Mouse (Mus musculus) bone marrow macrophage, adult 2 months (primary cell): ENCODE data around the gene Ecel1. TPM values are rescaled to one million over a fixed set of nuclear protein-coding genes. Genes with fewer than 3 reads are reported as not detected.
A peak's percentile ranks its signal among the peaks of the same experiment; 100 is the strongest.

Experiments used
- H3K27ac ChIP-seq: 2 replicates; pipeline ENCODE4 v1.5.1; 2012; ENCODE audit warnings: low read depth, low read length; ENCODE audit not compliant: insufficient read depth
- H3K4me1 ChIP-seq: 2 replicates; pipeline ENCODE4 v1.6.1; 2012; ENCODE audit warnings: low read length; ENCODE audit not compliant: control insufficient read depth, insufficient read depth
- H3K4me3 ChIP-seq: 2 replicates; pipeline ENCODE4 v1.5.1; 2012; ENCODE audit warnings: mild to moderate bottlenecking, low read length, moderate library complexity; ENCODE audit not compliant: insufficient read depth
- CTCF ChIP-seq: IDR thresholded peaks from 2 replicates; pipeline ENCODE4 v1.5.1; 2012; ENCODE audit warnings: low read depth, mild to moderate bottlenecking, low read length, moderate library complexity
- POLR2A ChIP-seq: IDR thresholded peaks from 2 replicates; pipeline ENCODE4 v1.6.1; 2012; ENCODE audit warnings: mild to moderate bottlenecking, low read depth, low read length, borderline replicate concordance
- polyA plus RNA-seq: library from polyadenylated mRNA; stranded (reverse); fragments of >200 nt; gene quantifications from 2 replicates; pipeline ENCODE4 v1.2.4, GENCODE M21; 2012; ENCODE audit not compliant: missing spikeins, insufficient read depth, insufficient read length

The Ecel1 gene
- polyA plus RNA-seq, 1 experiment, result not detected

GRCm38 (mm10) chr1:87187037-87187355, 30.7 kb upstream of the Ecel1 start:
- TF ChIP-seq CTCF, result peak; percentile 93
- TF ChIP-seq POLR2A, result no peak
- Histone ChIP-seq H3K27ac (no peak overlapping the region), H3K4me1 (peaks cover 4% of the 10 kb centered on the region), H3K4me3 (peak overlapping the region; percentile 70)

DNA sequence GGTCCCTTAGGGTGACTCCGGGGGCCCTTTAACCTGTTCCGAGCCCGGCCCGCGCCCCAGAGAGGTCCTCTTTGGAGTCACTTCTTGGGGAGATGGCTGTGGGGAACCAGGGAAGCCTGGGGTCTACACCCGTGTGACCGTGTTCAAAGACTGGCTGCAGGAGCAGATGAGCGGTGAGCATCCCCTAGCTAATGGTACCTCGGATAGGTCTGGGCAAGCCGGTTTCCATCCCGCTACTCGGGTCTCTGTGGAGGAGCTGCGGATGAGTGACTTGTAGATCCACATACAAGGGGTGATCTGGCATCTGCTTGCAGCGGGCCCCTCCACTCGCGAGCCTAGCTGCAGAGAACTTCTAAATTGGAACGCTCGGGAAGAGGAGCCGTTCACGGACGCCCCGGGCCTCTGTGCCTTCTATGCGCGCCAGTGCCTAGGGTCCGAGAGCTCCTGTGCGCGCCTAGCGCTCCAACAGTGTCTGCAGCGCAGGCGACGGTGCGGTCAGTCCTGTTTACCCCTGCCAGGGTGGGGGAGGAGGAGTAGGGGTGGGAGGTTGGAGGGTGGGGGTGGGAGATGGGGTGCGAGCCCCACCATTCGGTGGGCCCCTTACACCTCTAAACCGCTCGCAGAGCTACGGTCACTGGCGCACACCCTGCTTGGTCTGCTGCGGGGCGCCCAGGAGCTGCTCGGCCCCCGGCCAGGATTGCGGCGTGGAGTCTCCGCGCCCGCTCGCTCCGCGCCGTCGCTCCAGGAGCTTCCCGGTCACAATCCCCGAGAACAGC, 30.1 kb upstream of the Ecel1 start:
- TF ChIP-seq CTCF (no peak), POLR2A (no peak)
- Histone ChIP-seq H3K4me1 (peaks cover 8% of the 10 kb centered on the region), H3K4me3 (peak overlapping the region; percentile 70), H3K27ac (no peak overlapping the region)

DNA sequence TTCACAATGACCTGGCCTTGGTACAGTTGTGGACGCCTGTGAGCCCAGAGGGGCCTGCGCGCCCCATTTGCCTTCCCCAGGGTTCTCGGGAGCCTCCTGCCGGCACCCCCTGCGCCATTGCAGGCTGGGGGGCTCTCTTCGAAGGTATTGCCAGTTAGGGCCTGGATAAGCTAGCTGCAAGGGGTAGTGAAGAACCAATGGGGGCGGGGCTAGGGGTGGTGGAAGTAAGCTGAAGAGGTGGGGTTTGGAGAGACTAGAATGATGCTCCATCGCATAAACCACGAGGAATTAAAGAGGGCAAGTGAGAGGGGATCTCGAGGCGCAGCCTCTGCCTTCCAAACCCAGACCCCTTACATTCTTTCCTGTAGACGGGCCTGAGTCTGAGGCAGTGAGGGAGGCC, 29.2 kb upstream of the Ecel1 start:
- Histone ChIP-seq H3K4me1 (peaks cover 18% of the 10 kb centered on the region), H3K4me3 (no peak overlapping the region), H3K27ac (no peak overlapping the region)
- no peak for TF ChIP-seq POLR2A
- TF ChIP-seq CTCF, result no peak

GRCm38 (mm10) chr1:87184751-87185139, 28.4 kb upstream of the Ecel1 start:
- peaks cover 22% of the 10 kb centered on the region for H3K4me1 ChIP-seq
- no peak overlapping the region for H3K27ac ChIP-seq
- TF ChIP-seq CTCF (peak; percentile 50; the same call in 1 of the 2 replicates), POLR2A (no peak)
- H3K4me3 ChIP-seq, result no peak overlapping the region

DNA sequence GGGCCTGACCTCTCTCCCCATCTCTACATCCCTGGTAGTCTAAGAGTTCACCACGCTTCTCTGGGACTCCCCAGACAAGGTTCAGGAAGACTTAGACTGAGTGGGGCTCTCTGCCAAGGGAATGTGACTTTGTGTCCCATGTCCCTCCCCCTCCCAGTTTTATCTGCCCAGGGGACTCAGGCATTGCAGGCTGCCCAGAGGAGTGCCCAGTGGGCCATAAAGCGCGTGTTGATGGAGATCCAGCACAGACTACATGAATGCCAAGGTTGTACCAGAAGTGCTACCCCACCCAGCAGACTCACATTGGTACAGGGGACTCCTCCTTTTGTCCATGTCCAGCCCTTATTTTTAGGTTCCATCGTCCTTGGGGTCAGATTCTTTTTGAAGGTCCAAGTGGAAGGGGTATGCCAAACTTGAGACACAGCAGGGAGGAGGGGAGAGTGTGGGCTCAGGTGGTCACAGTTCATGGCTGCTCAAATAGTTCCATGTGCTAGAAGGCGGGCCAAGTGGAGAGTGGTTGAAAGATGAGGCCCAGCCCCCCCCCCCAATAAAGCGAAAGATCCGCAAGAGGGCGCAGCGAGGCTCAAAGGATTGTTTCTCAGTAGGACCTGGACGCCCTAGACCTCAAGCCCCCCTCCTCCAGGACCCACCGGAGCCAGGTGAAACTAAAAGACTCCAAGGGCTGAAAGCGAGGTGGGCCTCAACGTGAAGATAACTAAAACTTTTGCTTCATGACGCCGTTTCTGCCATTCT, 27.9 kb upstream of the Ecel1 start:
- TF ChIP-seq CTCF (no peak), POLR2A (no peak)
- H3K27ac ChIP-seq, result no peak overlapping the region
- H3K4me1 ChIP-seq, result peaks cover 26% of the 10 kb centered on the region
- H3K4me3 ChIP-seq, result no peak overlapping the region

DNA sequence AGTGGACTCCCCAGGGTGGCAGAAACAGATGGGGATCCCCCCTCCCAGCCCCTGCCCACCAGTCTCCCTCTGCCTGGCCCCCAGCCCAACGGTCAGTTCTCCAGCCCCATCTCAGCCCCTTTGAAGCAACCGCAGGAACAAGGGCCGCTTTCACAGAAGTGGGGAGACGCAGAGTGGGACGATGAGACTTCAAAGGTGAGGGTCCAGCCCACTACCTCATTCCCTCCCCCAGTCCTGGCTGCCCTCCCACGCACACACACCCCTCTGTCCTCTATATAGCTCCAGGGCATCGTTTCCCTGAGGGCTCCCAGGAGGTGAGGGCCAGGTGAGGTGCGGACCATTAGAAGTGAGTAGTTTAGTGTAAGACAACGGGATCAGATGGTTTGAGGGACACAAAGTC, 26.7 kb upstream of the Ecel1 start, which contains the start of gene Prss56:
Gene Prss56, plus strand, starts transcription at position 301 of the 400 bp plus-strand sequence.
- Histone ChIP-seq H3K4me3 (no peak within 1 kb of the TSS), H3K27ac (0 out of 2 replicates have a peak within 1 kb of the TSS, but pooled peaks have one; percentile 75), H3K4me1 (peaks cover 26% of the 10 kb centered on the region)
- TF ChIP-seq CTCF (no peak), POLR2A (no peak)

DNA sequence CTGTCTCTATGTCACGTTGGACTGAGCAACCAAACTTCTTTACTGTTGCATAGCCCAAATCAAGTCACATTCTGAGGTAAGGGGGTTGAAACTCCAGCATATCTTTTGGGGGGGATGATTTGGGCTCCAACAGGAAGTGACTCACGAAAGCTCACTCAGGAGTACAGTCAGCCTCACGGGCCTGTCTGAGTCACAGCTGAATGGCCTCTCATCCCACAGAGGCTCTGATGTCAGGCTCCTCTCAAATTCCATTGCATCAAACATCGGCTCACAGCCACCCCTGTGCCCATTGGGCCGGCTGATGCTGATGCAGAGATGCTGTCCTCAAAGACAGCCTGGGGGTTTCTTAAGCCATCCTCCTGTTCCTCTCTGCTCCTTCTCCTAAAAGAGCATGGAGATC, 24.6 kb upstream of the Ecel1 start:
- no peak overlapping the region for H3K4me3 ChIP-seq
- no peak for TF ChIP-seq POLR2A
- TF ChIP-seq CTCF, result no peak
- peaks cover 28% of the 10 kb centered on the region for H3K4me1 ChIP-seq
- H3K27ac ChIP-seq, result peak overlapping the region; percentile 75

- H3K27ac ChIP-seq, result no peak overlapping the region
- TF ChIP-seq POLR2A, result no peak
- H3K4me1 ChIP-seq, result peaks cover 16% of the 10 kb centered on the region
- H3K4me3 ChIP-seq, result no peak overlapping the region
Measured at GRCm38 (mm10) chr1:87175852-87176292, 19.6 kb upstream of the Ecel1 start.

GRCm38 (mm10) chr1:87174006-87174955, 18.0 kb upstream of the Ecel1 start:
- H3K4me3 ChIP-seq, result no peak overlapping the region
- H3K4me1 ChIP-seq, result 0 out of 2 replicates have a peak, but pooled peaks cover 5% of the 10 kb centered on the region
- peak; percentile 92 for TF ChIP-seq CTCF
- no peak for TF ChIP-seq POLR2A
- H3K27ac ChIP-seq, result no peak overlapping the region

DNA sequence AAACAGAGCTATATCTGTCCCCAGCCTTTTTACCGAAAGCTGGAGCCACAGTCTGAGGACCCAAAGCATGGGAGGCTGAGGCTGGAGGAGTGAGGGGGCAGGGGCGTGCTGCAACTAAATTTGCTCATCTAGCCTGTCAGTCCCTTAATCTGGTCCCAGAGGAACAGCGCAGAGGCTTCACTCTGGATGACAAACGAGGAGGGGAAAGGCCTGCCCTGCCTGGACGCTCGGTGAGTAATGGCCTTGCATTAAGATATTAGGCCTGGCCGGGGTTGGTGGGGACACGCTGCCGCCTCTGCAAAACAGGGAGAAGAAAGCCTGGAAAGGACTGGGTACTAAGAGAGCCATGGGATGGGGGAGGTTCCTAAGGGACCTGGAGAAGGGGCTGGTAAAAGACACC, 16.0 kb upstream of the Ecel1 start:
- H3K4me3 ChIP-seq, result no peak overlapping the region
- H3K4me1 ChIP-seq, result 0 out of 2 replicates have a peak, but pooled peaks cover 3% of the 10 kb centered on the region
- no peak overlapping the region for H3K27ac ChIP-seq
- TF ChIP-seq POLR2A, result no peak
- TF ChIP-seq CTCF, result no peak
